Mouse (Mus musculus): ENCODE measurements around the gene Gm4027. TPM values are rescaled to one million over a fixed set of nuclear protein-coding genes. Genes with fewer than 3 reads are reported as not detected.
"Not testable (repeated sequence)": the region's sequence is repeated elsewhere in the genome, so short reads cannot be mapped to it uniquely, and the experiment has no call there.

The Gm4027 gene
- not detected in 2 replicates for polyA plus RNA-seq (2015; fragmentation: Nextera tagmentation; extraction: Ambion mirVana)

DNA sequence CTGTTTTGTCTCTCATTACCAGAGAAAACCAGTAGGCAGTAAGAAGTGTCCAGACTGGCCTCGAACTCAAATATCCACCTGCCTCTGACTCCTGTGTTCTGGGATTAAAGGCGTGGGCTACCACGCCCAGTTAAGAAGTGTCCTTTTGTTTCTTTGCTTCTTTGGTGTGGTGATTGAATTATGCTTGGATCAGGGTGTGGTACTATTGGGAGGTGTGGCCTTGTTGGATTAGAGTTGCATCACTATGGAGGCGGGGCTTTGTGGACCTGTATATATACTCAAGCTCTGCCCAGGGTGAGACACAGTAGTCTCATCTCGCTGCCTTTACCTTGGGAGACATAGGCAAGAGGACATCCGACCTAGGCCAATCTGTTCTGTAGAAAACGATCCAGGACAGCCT lies at the start of gene Gm4027:
TSS of gene Gm4027 (plus strand) at position 301 of the 400 bp plus-strand sequence.
- not testable (repeated sequence) for H3K27me3 ChIP-seq (ENCODE audit: control insufficient read depth, insufficient read depth, low read length); H3K4me3 ChIP-seq (ENCODE audit: low read depth, low read length); H3K27ac ChIP-seq (replicated peaks); H3K4me2 ChIP-seq (replicated peaks; ENCODE audit: low read depth); H3K9ac ChIP-seq (ENCODE audit: low read length); H3K9me3 ChIP-seq (ENCODE audit: control insufficient read depth, low read length); H3K36me3 ChIP-seq (ENCODE audit: control insufficient read depth, insufficient read depth, low read length); ATAC-seq (ENCODE audit: low FRiP score, low TSS enrichment); DNase-seq (ENCODE audit: low spot score); H3K4me1 ChIP-seq (replicated peaks; ENCODE audit: control insufficient read depth, insufficient read depth)
- 84% methylated on average over 5 of the region's 7 CpGs for WGBS

DNA sequence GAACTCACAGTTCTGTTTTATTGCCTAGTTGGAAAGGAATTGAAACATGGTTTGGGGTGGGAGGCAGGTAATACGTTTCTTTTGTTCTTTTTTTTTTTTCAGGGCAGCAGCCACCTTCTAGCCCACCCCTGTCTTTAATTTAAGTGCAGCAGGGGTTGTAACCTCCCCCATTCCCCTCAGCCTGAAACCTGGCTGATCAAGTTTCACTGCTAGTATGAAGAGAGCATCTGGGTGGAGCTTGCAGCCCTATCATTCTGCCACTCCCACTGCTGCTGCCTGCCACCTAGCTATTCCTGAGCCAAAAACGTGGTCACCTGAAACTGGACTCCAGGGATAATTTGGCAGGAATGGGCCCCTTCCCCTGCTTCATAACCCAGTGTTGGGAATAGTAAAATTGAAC lies 17.3 kb upstream of the Gm4027 start:
- H3K27ac ChIP-seq (replicated peaks); H3K27me3 ChIP-seq (ENCODE audit: control insufficient read depth, insufficient read depth, low read length); H3K4me3 ChIP-seq (ENCODE audit: low read depth, low read length); H3K36me3 ChIP-seq (ENCODE audit: control insufficient read depth, insufficient read depth, low read length); H3K4me2 ChIP-seq (replicated peaks; ENCODE audit: low read depth); DNase-seq (ENCODE audit: low spot score); H3K9ac ChIP-seq (ENCODE audit: low read length); ATAC-seq (ENCODE audit: low FRiP score, low TSS enrichment); H3K4me1 ChIP-seq (replicated peaks; ENCODE audit: control insufficient read depth, insufficient read depth); H3K9me3 ChIP-seq (ENCODE audit: control insufficient read depth, low read length): not testable (repeated sequence)
- 6% methylated on average over 2 of the region's 2 CpGs for WGBS

DNA sequence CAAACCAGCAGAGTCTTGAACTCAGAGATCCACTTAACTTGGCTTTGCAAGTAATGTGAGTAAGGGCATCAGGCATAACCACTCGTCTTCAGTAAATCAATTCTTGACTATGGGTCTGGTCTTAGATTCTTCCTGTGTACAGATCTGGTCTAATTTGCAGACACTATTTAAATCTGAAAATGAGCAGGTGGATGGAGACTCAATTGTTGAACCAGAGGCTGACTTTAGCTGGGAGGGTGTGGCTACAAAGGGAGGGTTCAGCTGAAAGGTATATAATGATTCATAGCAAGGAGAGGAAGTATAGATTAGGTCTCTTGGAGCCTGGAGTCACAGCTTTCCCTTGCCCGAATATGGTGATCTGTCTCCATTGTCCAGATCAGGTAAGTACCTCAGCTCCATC lies 16.3 kb upstream of the Gm4027 start, which contains the start of gene Oog1:
TSS of gene Oog1 (plus strand) at position 301 of the 400 bp plus-strand sequence.
- H3K4me1 ChIP-seq (replicated peaks; ENCODE audit: control insufficient read depth, insufficient read depth); H3K36me3 ChIP-seq (ENCODE audit: control insufficient read depth, insufficient read depth, low read length); H3K4me2 ChIP-seq (replicated peaks; ENCODE audit: low read depth); H3K27ac ChIP-seq (replicated peaks); ATAC-seq (ENCODE audit: low FRiP score, low TSS enrichment); H3K9ac ChIP-seq (ENCODE audit: low read length); H3K4me3 ChIP-seq (ENCODE audit: low read depth, low read length); H3K9me3 ChIP-seq (ENCODE audit: control insufficient read depth, low read length); DNase-seq (ENCODE audit: low spot score); H3K27me3 ChIP-seq (ENCODE audit: control insufficient read depth, insufficient read depth, low read length): not testable (repeated sequence)
- 74% methylated on average over 1 of the region's 2 CpGs for WGBS

DNA sequence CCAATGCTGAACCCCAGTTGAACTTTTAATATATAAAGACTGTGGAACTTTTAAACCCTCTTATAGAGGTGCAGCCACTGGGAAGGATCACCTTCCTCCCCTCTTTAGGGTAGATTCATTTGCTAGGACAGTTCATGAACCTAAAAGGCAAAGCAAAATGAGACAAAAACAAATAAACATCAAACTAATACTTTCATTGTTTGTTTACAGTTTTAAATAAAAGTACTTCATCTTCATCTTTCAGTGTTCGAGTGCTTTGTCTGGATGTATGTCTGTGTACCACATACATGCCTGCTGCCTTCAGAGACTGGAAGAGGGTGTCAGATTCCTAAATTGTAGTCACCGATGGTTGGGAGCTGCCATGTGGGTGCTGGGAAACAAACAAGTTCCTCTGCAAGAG lies 25.9 kb downstream of the Gm4027 start, which contains the start of gene Gm16381:
TSS of gene Gm16381 (minus strand) at position 101 of the 400 bp plus-strand sequence.
- not testable (repeated sequence) for H3K4me3 ChIP-seq (ENCODE audit: low read depth, low read length); ATAC-seq (ENCODE audit: low FRiP score, low TSS enrichment); H3K27ac ChIP-seq (replicated peaks); H3K4me1 ChIP-seq (replicated peaks; ENCODE audit: control insufficient read depth, insufficient read depth); H3K4me2 ChIP-seq (replicated peaks; ENCODE audit: low read depth); H3K9ac ChIP-seq (ENCODE audit: low read length); DNase-seq (ENCODE audit: low spot score); H3K9me3 ChIP-seq (ENCODE audit: control insufficient read depth, low read length); H3K27me3 ChIP-seq (ENCODE audit: control insufficient read depth, insufficient read depth, low read length); H3K36me3 ChIP-seq (ENCODE audit: control insufficient read depth, insufficient read depth, low read length)
- WGBS: 59% methylated on average over 1 of the region's 2 CpGs

DNA sequence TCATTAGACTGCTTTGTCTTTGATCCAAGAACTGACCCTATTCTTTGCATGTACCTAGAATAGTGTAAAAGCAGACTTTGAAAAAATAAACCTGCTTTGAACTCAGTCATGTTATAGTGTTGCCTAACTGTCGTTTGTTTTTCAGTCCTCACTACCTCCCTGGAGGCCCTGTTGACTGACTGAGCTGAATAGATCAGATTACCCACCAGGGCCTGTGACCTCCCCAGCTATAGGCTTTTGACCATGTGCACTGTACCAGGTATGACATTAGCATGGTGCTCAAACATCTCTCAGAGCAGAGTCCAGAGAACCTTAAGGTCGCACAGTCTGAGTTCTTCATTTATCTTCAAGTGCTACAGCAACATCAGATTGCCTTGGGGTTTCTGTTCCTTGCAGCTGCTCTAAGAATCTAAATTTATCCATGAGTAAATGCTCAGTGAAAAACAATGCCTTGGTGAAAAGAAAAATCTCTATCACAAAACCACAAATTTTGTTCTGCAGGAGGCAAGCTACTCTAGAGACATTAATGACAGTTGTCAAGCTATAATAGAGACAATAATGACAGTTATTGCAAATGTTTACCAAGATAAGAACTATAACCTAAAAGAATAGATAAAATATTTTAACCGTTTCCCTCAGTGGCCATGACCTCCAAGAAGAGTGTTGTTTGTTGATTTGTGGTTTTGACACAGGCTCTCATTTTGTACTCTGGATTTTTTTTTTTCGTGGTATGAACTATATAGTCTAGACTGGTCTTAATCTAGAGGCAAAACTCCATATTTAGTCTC lies 34.4 kb downstream of the Gm4027 start:
- H3K4me2 ChIP-seq (replicated peaks; ENCODE audit: low read depth); H3K27ac ChIP-seq (replicated peaks); H3K9me3 ChIP-seq (ENCODE audit: control insufficient read depth, low read length); H3K4me3 ChIP-seq (ENCODE audit: low read depth, low read length); H3K36me3 ChIP-seq (ENCODE audit: control insufficient read depth, insufficient read depth, low read length); H3K9ac ChIP-seq (ENCODE audit: low read length); H3K4me1 ChIP-seq (replicated peaks; ENCODE audit: control insufficient read depth, insufficient read depth); DNase-seq (ENCODE audit: low spot score); H3K27me3 ChIP-seq (ENCODE audit: control insufficient read depth, insufficient read depth, low read length); ATAC-seq (ENCODE audit: low FRiP score, low TSS enrichment): not testable (repeated sequence)
- 51% methylated on average over 2 of the region's 4 CpGs for WGBS

Other genes with a start within 250 kb of the Gm4027 start
- gene Sptlc2, start 230.5 kb upstream of the Gm4027 start, polyA plus RNA-seq (2015; fragmentation: Nextera tagmentation; extraction: Ambion mirVana): 201 and 204 TPM in 2 replicates
- gene Slirp, start 175.0 kb upstream of the Gm4027 start, polyA plus RNA-seq (2015; fragmentation: Nextera tagmentation; extraction: Ambion mirVana): 226 and 238 TPM in 2 replicates
- 21.7 and 21.8 TPM in 2 replicates for gene Alkbh1, start 174.9 kb upstream of the Gm4027 start, polyA plus RNA-seq (2015; fragmentation: Nextera tagmentation; extraction: Ambion mirVana)
- 71.5 and 75.5 TPM in 2 replicates for gene Snw1, start 146.6 kb upstream of the Gm4027 start, polyA plus RNA-seq (2015; fragmentation: Nextera tagmentation; extraction: Ambion mirVana)
- gene Gm5788, start 124.1 kb upstream of the Gm4027 start, polyA plus RNA-seq (2015; fragmentation: Nextera tagmentation; extraction: Ambion mirVana): not detected in 2 replicates
- not detected in 2 replicates for gene Gm8300, start 104.6 kb upstream of the Gm4027 start, polyA plus RNA-seq (2015; fragmentation: Nextera tagmentation; extraction: Ambion mirVana)
- gene Oog1, start 16.2 kb upstream of the Gm4027 start, polyA plus RNA-seq (2015; fragmentation: Nextera tagmentation; extraction: Ambion mirVana): not detected in 2 replicates
- not detected in 2 replicates for gene Gm16381, start 25.8 kb downstream of the Gm4027 start, polyA plus RNA-seq (2015; fragmentation: Nextera tagmentation; extraction: Ambion mirVana)
- not detected in 2 replicates for gene Gm21319, start 156.9 kb downstream of the Gm4027 start, polyA plus RNA-seq (2015; fragmentation: Nextera tagmentation; extraction: Ambion mirVana)
- gene Gm21936, start 176.6 kb downstream of the Gm4027 start, polyA plus RNA-seq (2015; fragmentation: Nextera tagmentation; extraction: Ambion mirVana): not detected in 2 replicates
- 0.07 TPM in 1 of 2 replicates, not detected in the other for gene BB287469, start 197.7 kb downstream of the Gm4027 start, polyA plus RNA-seq (2015; fragmentation: Nextera tagmentation; extraction: Ambion mirVana)
- not detected in 2 replicates for gene Gm2001, start 223.5 kb downstream of the Gm4027 start, polyA plus RNA-seq (2015; fragmentation: Nextera tagmentation; extraction: Ambion mirVana)

Measured in stomach, postnatal 0 days (tissue).